Mouse (Mus musculus) mammary gland, adult 2 months (tissue): Measurements from ENCODE around the gene Rgs2. TPM values are rescaled to one million over a fixed set of nuclear protein-coding genes. Genes with fewer than 3 reads are reported as not detected.

Source experiments
- polyA plus RNA-seq: library from polyadenylated mRNA; depleted of rRNA; stranded (reverse); fragments of >200 nt; gene quantifications from 2 replicates; pipeline ENCODE4 v1.2.3, GENCODE M21; 2012; ENCODE audit warnings: low replicate concordance; rRNA removed

The Rgs2 gene
- 2.3 and 8.1 TPM in 2 replicates for polyA plus RNA-seq

DNA sequence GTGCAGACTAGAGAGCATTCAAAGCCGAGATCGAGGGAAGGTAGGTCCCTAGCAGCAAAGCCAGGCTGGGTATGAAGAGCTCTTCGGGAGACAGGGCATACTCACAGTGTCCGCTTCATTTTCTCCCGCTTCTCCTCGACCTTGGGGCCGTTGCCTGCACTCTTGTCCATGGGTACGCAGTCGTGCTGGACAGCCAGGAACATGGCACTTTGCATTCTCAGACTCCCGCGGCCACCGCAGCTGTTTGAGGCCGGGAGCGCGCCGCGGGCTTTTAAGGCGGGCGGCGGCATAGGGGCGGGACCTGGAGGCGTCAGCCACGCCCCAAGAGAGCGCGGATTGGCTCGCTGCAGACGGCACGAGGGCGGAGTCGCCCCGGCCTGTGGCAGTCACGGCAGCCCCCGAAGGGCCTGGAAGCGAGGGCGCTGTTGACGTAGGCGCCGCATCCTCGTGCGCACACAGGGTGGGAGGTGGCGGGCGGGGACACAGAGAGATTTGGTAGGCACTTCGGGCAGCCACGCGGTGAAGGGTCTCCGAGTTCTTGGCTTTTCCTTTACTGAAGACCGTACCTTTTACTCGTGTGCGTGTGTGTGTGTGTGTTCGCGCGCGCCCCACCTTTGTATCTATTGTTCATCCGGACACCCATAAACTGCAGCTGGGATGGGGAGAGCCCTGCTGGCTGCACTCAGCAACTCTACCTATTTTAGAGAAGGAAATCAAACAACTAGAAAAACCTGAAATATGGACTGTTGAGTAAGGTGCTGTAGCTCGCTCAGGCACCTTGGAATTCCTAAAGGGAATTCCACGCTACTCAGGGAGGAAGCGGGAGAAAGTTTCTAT, at the start of gene Rgs2:
Rgs2 (minus strand) TSS at position 258 of the 837 bp plus-strand sequence.

Other genes starting within 250 kb of the Rgs2 start
- gene Trove2, start 227.1 kb downstream of the Rgs2 start, polyA plus RNA-seq, result 0.90 and 2.0 TPM in 2 replicates
- gene Uchl5, start 226.9 kb downstream of the Rgs2 start, polyA plus RNA-seq, result 2.4 and 3.3 TPM in 2 replicates
- not detected in 2 replicates for gene Rgs13, start 173.2 kb upstream of the Rgs2 start, polyA plus RNA-seq
- 0.35 and 1.2 TPM in 2 replicates for gene Rgs1, start 245.1 kb upstream of the Rgs2 start, polyA plus RNA-seq